Mouse (Mus musculus) ovary, postnatal 36 days (tissue): ENCODE results near the gene Zfp36.
A peak's percentile ranks its signal among the peaks of the same experiment; 100 is the strongest.
"Not testable (repeated sequence)": the region's sequence is repeated elsewhere in the genome, so short reads cannot be mapped to it uniquely, and the experiment has no call there.

ENCODE experiments used
- DNase-seq: peaks from one replicate; pipeline ENCODE4 v3.0.0; 2022; ENCODE audit warnings: low spot score, mixed read lengths

Gene Zfp36

DNA sequence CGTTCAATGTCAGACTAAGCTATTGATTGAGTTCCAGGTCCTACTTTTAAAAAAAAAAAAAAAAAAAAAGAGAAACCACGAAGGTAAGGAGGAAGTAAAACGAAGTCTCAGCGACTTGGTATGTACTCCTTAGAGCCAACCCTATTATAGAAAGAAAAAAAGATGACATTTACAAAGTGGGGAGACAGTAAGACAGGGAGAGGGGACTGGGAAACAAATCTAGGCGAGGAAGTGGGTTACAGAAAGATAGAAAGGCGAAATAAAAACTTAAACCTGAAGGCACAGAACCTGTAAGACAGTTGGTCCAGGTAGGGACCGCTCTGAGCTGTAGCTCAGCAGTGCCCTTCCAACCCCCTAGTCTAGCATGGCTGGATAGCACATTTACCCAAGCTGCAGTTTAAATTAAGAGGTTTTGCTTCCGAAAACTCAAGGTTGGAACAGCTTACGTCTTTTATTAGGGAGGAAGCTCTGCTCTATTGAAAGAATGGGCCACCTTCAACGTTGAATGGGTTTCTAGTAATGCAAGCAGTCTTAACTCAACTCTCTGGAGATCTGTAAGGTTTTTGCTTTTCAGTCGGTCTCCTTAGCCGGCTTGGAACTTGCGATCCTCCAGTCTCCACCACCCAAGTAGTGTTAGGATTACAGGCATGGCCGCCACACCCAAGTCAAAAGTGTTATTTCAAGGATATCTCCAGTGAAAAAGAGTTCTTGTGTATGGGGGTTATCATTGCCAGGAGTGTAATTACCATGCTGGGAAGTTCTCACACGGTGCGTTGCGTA, at the start of gene Zfp36:
Zfp36 (minus strand) TSS at position 17 of the 780 bp plus-strand sequence.
- no peak for DNase-seq

DNA sequence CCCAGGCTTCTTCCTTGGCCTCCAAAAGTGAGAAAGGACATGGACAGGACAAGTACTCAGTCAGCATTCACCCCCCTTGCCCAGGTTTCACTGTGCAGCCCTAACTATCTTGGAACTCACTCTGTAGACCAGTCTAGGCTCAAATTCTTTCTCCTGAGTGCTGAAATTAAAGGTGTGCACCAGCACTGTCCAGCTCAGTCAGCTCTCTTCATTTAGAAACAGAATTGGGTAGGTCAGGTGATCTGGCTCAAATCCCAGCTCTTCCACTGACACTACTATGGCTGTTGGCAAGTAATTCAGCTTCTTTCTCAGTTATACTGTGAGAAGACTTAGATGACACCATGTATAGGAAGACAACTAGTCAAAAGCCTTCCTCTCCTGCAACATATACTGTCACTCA, 47.7 kb upstream of the Zfp36 start:
- no peak for DNase-seq

DNA sequence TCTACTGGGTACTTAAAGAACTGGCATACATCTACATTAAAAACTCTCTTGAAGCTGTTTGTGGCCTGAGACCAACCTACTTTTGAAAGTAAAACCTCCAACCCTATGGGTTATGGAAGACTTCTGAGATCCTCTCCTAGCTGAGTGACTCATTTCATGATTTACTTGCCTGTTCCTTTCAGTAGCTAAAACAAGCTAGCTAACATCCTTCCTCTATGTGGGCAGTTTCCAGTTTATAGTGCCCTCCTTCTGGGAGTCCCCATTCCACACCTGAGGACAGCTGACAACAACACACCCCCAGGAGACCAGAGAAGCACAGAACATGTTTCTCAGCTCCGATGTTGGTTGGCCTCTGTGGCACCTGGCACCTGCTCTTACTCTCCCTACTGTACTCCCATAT, 43.0 kb upstream of the Zfp36 start:
- no peak for DNase-seq

DNA sequence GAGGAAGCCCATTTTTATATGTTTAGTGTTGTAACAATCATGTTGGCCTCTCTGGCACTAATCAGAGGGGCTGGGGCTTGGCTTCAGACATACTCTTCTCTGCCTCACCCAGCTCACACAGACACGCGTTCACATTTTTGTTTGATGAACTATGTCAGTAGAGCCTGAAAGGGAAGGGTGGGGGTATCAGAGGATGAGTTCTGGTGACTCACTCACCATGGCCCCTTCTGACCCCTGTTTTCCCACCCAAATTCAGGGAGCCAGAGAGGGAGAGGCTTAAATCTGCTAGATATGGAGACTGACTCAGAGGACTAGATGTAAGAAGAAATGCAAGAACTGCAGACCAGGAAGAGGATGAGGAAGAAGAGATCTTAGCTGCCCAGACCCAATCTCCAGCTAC, 39.4 kb upstream of the Zfp36 start:
- DNase-seq = no peak

DNA sequence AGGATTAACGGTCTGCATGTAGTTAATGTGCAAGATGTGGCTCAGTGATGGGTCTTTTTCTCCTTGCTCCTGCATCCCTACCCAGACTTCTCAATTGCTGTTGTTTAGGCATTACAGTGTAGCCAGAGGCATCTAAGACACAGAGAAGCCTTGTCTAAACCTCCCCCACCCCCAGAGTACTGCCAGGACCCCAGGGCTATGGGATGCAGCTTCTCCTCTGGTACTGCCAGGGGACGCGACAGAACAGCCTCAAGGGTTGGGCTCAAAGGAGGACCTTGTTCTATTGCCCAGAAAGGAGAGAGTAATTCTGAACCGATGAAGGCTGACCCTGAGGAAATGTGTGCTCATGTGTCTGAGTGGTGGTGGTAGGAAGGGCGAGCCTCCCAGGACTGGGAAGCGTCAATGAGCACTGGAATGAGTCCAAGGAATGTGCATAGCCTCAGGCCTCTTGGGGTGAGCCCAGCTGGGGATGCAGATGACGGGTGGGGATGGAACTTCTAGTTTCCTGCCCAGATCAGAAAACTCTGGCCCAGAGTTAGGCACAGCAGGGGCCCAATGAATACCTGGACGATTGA, 38.1 kb upstream of the Zfp36 start:
- DNase-seq = no peak

DNA sequence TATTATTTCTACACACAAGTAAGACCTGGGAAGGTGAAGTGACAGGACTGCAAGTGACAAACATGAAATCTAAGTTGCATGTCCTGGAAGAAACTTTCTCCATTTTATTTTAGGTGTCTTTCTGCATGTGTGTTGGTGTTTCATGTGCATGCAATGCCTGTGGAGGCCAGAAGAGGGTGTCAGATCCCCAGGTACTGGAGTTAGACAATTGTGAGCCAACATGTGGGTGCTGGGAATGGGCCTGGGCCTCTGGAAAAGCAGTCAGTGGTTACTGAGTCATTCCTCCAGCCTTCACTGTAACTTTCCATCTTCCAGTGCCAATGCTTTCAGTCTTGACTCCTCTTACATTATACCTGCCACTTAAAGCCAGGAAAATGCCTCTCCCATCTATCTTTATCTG, 37.3 kb upstream of the Zfp36 start:
- DNase-seq = no peak

DNA sequence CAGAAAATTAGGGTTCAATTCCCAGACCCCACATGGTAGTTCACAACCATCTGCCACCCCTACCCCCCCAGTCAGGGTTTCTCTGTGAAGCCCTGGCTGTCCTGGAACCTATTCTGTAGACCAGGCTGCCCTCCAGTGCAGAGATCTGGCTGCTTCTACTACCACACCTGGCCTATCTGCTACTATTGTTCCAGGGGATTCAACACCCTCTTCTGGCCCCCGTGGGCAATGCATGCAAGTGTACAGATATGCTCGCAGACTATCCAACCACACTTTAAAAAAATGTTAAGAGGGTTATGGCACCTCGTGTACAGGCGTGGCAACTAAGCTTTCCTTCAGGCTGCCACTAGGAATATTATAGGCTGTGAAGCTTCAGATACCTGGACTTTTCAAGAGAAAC, 32.8 kb upstream of the Zfp36 start:
- no peak for DNase-seq

DNA sequence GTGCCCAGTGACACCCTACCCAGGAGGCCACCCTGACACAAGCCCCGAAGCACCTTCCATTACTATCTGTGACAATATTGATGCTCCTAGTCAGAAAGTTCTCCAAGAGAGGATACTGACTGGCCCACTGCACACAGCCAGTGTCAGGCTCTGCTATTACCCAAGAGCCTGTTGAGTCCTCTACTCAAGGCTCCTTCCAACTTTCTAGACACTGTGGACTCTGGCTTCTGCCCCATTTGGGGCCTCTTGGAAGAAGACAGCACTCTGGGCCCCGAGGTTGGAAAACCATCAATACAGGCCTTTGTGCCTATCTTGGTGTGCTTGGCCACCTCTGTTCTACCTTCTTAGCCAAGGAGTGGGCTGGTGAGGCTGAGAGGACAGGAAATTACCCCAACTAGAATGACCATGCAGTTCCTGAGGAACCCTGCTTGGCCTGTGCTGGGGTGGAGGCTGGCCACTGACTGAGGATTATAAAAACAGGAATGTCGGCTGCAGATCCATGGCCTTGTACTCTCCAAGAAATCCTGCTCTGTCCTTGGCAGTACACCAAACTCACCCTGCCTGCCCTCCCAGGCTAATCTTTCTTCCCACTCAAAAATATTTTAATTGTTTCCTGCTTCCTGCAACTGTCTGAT, 30.9 kb upstream of the Zfp36 start:
- peak; percentile 60 for DNase-seq

DNA sequence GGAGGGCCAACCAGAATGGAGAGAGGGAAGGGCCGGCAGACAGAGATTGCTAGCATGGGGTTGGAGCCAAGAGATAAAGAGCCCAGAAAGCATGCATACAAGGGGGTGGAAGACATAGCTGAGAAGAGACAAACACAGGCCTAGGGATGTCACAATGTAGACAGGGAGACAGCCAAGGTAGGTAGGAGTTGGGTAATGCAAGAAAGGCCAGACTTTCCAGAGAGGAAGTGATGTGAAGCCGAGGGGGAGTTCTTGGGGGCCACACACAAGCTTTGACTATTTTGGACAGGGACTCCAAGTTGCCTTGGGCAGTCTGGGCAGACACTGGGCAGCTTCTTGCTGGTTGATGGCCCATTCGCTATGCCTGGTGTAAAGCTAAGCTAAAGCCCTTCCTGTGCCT, 21.9 kb upstream of the Zfp36 start:
- DNase-seq = no peak

DNA sequence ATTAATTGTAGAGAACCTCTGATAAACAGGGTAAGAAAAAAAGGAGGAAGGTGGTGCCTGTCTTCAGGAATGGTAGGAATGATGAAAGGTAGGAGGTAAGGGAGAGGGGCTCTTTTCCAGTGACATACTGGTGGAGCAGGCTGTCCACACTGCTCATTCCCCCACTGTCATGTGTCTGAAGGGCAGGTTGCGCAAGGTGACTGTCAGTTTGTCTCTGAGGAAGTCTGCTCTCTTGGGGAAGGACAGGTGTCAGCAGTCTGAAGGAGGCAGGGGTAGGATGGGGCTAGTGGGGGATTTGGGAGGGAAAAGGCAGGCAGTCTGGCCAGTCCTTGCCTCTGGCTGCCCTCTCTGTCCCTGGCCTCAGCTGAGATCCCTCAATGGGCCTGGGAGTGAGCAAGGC, 21.0 kb upstream of the Zfp36 start:
- DNase-seq = no peak

DNA sequence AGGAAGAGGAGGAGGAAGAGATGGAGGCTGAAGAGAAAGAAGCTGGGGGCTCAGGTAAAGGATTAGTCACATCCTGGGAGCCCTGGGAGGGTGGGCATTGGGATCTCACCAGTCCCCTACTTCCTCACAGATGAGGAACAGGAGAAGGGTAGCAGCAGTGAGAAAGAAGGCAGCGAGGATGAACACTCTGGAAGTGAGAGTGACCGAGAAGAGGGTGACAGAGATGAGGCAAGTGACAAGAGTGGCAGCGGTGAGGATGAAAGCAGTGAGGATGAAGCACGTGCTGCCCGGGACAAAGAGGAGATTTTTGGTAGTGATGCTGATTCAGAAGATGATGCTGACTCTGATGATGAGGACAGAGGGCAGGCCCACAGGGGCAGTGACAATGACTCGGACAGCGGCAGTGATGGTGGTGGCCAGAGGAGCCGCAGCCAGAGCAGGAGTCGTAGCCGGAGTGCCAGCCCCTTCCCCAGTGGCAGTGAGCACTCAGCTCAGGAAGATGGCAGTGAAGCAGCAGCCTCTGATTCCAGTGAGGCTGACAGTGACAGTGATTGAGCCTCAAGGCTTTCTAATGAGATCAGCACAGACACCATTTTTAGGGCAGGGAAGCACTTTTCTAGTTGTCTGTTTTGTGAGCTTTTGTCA, 18.8 kb upstream of the Zfp36 start:
- no peak for DNase-seq

DNA sequence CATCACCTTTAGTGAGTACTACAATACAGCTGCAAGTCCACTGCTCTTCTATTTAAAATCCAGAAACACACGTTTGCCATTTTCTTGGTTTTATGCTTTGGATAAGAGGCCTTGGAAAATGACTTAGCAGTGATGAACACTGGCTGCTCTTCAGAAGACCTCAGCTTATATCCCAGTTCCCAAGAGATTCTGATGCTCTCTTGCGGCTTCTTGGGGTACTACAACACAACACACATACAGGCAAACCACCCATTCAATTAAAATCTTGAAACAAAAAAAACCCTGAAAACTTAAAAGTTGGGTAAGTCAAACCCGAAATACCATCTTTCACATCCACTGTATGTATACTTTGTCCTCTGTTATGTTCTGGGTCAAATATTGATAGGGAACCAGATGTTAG, 17.9 kb upstream of the Zfp36 start:
- DNase-seq = no peak

DNA sequence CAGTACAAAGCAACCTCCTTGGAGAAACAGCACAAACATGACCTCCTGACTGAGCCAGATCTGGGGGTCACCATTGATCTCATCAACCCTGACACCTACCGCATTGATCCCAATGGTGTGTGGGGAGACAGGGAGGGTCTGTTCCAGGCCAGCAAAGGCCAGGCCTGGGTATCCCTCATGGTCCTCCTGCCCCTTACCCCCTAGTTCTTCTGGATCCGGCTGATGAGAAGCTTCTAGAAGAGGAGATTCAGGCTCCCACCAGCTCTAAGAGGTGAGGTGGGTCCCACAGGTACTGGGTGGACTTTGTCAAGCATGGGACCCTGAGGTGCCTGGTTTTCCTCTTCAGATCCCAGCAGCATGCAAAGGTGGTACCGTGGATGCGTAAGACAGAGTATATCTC, 15.4 kb upstream of the Zfp36 start:
- DNase-seq = no peak

DNA sequence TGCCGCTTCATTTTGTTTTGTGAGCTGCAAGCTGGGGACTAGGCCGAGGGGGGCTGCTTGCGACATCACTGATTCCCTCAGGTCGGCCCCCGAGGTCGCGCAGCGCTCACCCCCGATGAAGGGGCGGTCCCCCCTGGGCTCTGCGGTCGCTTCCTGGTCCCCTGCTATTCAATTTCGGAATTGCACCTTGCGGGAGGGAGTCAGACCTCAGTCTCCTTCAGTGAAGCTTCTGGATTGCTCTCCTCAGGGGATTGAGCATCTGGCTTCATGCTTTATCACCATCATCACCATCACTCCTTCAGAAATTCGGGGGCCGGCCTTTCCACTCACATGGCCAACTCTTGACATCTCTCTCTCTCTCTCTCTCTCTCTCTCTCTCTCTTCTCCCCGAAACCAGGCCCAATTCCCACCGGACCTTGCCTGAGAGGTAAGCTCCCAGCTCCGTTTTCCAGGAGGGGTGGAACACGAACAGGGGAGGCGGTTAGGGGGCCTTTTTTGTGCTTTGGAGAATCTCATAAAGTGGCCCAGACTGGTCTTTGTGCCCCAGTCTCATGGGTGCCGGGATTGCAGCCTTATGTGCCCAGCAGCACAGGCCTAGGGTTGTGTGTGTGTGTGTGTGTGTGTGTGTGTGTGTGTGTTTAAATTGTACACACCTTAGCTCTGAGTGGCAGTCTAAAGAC, 13.4 kb upstream of the Zfp36 start:
- DNase-seq = no peak

DNA sequence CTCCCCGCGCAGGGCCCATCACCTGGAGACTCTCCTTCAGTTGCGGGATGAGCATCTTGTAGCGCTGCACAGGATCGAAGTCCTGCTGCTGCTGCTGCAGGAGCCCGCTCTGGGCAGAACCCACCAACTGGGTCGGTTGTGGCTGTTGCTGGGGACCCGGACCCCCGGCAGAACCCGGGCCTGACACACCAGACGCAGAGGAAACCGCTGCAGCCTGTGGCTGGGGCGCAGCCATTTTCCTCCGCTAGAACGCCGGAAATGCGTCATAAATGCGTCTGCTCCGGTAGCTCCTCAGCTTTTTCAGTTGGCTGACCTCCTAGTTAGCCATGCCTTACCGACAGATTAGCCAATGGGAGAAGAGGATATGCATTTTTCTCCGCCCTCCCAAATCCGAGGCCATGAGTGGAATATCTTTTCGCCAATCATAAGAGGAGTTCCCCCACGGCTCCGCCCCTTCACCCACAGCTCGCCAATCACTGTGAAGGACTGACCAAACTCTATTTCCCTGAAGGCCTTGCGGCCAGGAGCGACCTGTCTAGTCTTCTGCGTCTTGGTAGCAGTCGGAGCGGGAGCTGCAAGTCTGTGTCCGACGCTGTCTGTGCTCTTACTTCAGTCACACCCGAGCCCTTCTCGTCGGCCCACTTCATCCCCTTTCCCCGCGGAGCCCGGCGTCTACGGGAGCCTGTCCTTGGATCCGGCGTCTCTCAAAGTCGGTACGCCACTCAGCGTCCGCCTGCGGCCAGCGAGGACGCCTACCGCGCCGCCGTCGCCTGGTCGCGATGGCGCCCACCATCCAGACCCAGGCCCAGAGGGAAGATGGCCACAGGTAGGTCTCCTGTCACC, 12.6 kb upstream of the Zfp36 start, which contains the start of the genes Med29 and Paf1:
Med29 (minus strand) TSS at position 280 of the 843 bp plus-strand sequence.
Paf1 (plus strand) TSS at position 523 of the 843 bp plus-strand sequence.
- DNase-seq = peak; percentile 92

DNA sequence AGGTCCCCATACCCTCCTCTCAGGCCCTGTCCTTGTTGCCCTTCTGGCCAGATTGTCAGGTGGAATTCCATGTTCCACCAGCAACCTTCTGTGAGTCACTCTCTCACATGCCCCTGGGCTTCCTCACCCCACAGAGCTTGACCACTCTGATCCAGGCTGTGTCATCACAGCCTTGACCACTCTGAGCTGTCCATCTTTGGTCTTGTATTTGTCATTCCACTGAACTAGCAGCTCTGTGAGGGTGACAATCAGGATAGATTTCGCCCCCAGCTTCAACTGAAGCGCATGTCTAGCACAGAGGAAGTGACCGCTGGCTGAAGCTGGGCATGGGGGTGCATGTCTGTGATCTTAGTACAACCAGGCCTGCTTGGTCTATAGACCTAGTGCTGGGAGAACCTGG, 10.3 kb upstream of the Zfp36 start:
- DNase-seq = no peak

DNA sequence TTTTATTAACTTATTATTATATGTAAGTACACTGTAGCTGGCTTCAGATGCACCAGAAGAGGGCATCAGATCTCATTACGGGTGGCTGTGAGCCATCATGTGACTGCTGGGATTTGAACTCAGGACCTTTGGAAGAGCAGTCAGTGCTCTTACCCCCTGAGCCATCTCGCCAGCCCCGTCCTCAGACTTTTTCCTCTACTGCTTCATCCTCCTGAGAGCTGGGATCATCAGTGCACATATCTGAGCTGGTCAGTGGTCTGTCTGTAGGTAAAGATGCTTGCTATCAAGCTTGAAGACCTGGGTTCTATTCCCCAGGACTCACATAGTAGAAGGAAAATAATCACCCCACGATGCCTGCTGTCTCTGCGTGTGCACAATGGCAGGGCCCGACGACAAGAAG, 7.3 kb upstream of the Zfp36 start:
- DNase-seq = not testable (repeated sequence)

DNA sequence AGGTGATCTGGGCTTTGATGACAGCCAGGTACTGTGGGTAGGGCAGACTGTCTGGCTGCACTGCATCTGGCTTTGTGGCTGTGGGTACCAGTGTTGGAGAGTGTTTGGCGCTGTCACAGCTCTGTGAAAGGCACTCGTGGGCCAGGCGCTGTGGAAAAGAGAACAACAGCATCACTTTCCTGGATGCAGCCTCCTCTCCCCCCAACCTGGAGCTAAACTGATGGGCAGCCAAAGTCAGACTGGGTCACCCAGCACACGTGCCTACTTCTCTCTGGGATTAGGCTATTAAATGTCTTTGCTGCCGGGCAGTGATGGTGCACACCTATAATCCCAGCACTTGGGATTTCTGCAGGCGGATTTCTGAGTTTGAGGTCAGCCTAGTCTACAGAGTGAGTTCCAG, 6.8 kb upstream of the Zfp36 start:
- DNase-seq = not testable (repeated sequence)

DNA sequence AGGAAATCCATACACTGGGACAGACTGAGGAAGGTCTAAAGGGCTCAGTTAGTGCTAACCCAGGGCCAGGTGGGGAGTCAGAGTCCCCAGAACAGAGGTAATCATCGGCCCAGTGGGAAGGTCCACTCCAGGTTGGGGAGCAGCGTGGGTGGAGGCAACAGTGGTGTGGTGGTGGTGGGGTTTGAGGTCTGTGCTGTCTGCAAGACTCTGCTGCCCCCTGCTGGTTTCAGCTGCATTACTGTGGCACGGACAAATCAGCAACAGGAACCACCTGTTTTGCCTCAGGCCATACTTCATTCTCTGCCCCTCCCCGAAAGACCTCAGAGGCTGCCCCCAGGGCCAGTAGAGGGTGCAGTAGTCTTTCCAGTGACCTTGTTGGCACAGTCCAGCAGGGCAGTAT, 6.4 kb upstream of the Zfp36 start:
- peak; percentile 80 for DNase-seq

DNA sequence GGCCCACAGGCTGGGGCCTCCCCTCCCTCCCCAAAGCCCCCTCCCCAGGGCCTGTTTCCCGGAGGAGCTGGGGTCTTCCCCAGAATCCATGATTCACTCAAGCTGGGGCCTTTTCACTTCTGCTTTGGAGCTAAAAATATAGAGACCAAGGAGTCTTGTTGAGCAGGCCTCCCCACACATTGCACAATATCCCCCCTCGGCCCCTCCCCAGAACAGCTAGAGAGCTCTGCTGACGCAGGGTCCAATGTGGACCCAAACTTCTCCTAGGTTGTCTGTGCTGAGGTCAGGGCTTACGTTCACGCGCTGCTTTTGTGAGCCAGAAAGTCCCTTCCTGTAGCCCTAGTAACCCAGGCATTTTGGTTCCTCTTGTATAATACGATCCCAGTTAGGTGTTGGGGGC, 6.0 kb upstream of the Zfp36 start:
- DNase-seq = no peak

DNA sequence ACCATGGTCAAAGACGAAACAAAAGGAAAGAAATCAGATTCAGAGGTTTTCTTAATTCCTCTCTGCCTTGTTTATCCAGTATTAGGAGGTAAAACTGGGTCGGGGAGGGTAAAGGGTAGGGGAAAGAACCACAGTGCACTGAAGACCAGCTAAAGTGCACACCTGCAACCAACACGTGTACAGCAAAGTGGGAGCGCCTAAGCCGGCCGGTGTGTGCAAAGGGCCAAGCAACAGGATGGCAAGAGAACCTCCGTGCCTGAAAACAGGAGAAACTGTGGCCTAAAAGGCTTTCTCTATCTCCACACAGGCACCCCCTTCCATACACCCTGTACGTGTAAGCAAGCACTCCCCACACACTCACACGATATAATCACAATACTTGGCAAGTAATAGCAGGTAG, 5.1 kb upstream of the Zfp36 start:
- DNase-seq = no peak
